Mouse (Mus musculus) MEL (cell line): ENCODE measurements around the gene Gm4952. TPM values are rescaled to one million over a fixed set of nuclear protein-coding genes. Genes with fewer than 3 reads are reported as not detected.

Experiments used
- DNase-seq: peaks from one replicate; pipeline ENCODE4 v3.0.0; 2011; ENCODE audit warnings: low read depth, low spot score
- H3K27ac ChIP-seq: 2 replicates; pipeline ENCODE4 v1.5.1; 2012; ENCODE audit warnings: low read depth, mild to moderate bottlenecking, control low read depth, low read length, moderate library complexity; ENCODE audit not compliant: control insufficient read depth
- H3K27me3 ChIP-seq, 2 experiments: fragments of 150-350 bp in 1 of 2; sonication (generic) in 1 of 2; 2 replicates each; pipeline ENCODE4 v1.6.1; 2012; ENCODE audit warnings: low read length in 2 of 2, mild to moderate bottlenecking in 2 of 2, improper control_type of control experiment in 1 of 2, moderate library complexity in 1 of 2; ENCODE audit not compliant: insufficient read depth in 2 of 2, control insufficient read depth in 1 of 2
- H3K36me3 ChIP-seq, 2 experiments: 2 replicates each; pipeline ENCODE4 v1.6.1; 2012 to 2014; ENCODE audit warnings: low read length in 2 of 2, improper control_type of control experiment in 1 of 2, inconsistent platforms in 1 of 2, mild to moderate bottlenecking in 1 of 2; ENCODE audit not compliant: insufficient read depth in 2 of 2, control insufficient read depth in 1 of 2
- H3K4me1 ChIP-seq, 2 experiments: fragments of 150-350 bp in 1 of 2; sonication (generic) in 1 of 2; 2 replicates each; pipeline ENCODE4 v1.6.1; 2012; ENCODE audit warnings: low read length in 2 of 2, improper control_type of control experiment in 1 of 2, mild to moderate bottlenecking in 1 of 2; ENCODE audit not compliant: insufficient read depth in 2 of 2, control insufficient read depth in 1 of 2
- H3K4me3 ChIP-seq, 2 experiments: fragments of 150-350 bp in 1 of 2; sonication (generic) in 1 of 2; 2 replicates each; pipeline ENCODE4 v1.5.1; 2012; ENCODE audit warnings: low read depth in 2 of 2, low read length in 2 of 2, mild to moderate bottlenecking in 2 of 2, moderate library complexity in 2 of 2, control low read depth in 1 of 2, improper control_type of control experiment in 1 of 2; ENCODE audit not compliant: control insufficient read depth in 1 of 2, insufficient read depth in 1 of 2
- H3K79me2 ChIP-seq: 2 replicates; pipeline ENCODE4 v1.6.1; 2012; ENCODE audit warnings: mild to moderate bottlenecking, low read length, moderate library complexity; ENCODE audit not compliant: control insufficient read depth, poor library complexity, insufficient read depth
- H3K9ac ChIP-seq: 2 replicates; pipeline ENCODE4 v1.6.1; 2012; ENCODE audit warnings: low read depth, mild to moderate bottlenecking, control low read depth, low read length, moderate library complexity; ENCODE audit not compliant: control insufficient read depth, poor library complexity, severe bottlenecking
- H3K9me3 ChIP-seq: fragments of 150-350 bp; sonication (generic); replicated peaks from 2 replicates; pipeline ENCODE4 v1.6.1; 2012; ENCODE audit warnings: mild to moderate bottlenecking, low read length, improper control_type of control experiment, moderate library complexity; ENCODE audit not compliant: insufficient read depth
- CHD2 ChIP-seq: IDR thresholded peaks from 2 replicates; pipeline ENCODE4 v1.6.1; 2011; ENCODE audit warnings: low read length, improper control_type of control experiment
- CTCF ChIP-seq, 3 experiments: IDR thresholded peaks in 2 of 3; conservative IDR thresholded peaks in 1 of 3; 2 replicates each; pipeline ENCODE4 v1.5.1; 2011 to 2012; ENCODE audit warnings: low read length in 3 of 3, low read depth in 2 of 3, mild to moderate bottlenecking in 2 of 3, improper control_type of control experiment in 1 of 3, inconsistent platforms in 1 of 3, mixed read lengths in 1 of 3, moderate library complexity in 1 of 3; ENCODE audit not compliant: control insufficient read depth in 1 of 3, insufficient read depth in 1 of 3, poor library complexity in 1 of 3, severe bottlenecking in 1 of 3
- ELF1 ChIP-seq: IDR thresholded peaks from 2 replicates; pipeline ENCODE4 v1.6.1; 2014; ENCODE audit warnings: low read depth, mild to moderate bottlenecking, inconsistent platforms, low read length, improper control_type of control experiment, moderate library complexity
- ETS1 ChIP-seq: IDR thresholded peaks from 2 replicates; pipeline ENCODE4 v1.6.1; 2012; ENCODE audit warnings: low read depth, mild to moderate bottlenecking, inconsistent platforms, low read length, improper control_type of control experiment, moderate library complexity
- GABPA ChIP-seq: IDR thresholded peaks from 2 replicates; pipeline ENCODE4 v1.6.1; 2012; ENCODE audit warnings: low read depth, mild to moderate bottlenecking, inconsistent platforms, low read length, improper control_type of control experiment, moderate library complexity
- GATA1 ChIP-seq: IDR thresholded peaks from 2 replicates; pipeline ENCODE4 v1.6.1; 2011; ENCODE audit warnings: low read depth, low read length, improper control_type of control experiment
- MAFK ChIP-seq: IDR thresholded peaks from 2 replicates; pipeline ENCODE4 v1.6.1; 2011; ENCODE audit warnings: low read depth, mild to moderate bottlenecking, low read length, improper control_type of control experiment, borderline replicate concordance
- MAZ ChIP-seq: IDR thresholded peaks from 2 replicates; pipeline ENCODE4 v1.6.1; 2012; ENCODE audit warnings: low read depth, mild to moderate bottlenecking, inconsistent platforms, low read length, improper control_type of control experiment
- MXI1 ChIP-seq: IDR thresholded peaks from 2 replicates; pipeline ENCODE4 v1.6.1; 2011; ENCODE audit warnings: mild to moderate bottlenecking, low read depth, low read length, improper control_type of control experiment
- MYC ChIP-seq: IDR thresholded peaks from 2 replicates; pipeline ENCODE4 v1.6.1; 2011; ENCODE audit warnings: low read depth, mild to moderate bottlenecking, low read length, improper control_type of control experiment, moderate library complexity
- NELFE ChIP-seq: IDR thresholded peaks from 2 replicates; pipeline ENCODE4 v1.6.1; 2011; ENCODE audit warnings: low read depth, low read length, improper control_type of control experiment
- NRF1 ChIP-seq: IDR thresholded peaks from 2 replicates; pipeline ENCODE4 v1.6.1; 2014; ENCODE audit warnings: low read depth, mild to moderate bottlenecking, inconsistent platforms, low read length, improper control_type of control experiment, moderate library complexity; ENCODE audit not compliant: poor library complexity, insufficient read depth, severe bottlenecking
- POLR2AphosphoS2 ChIP-seq: IDR thresholded peaks from 2 replicates; pipeline ENCODE4 v1.6.1; 2011; ENCODE audit warnings: low read length, improper control_type of control experiment
- RAD21 ChIP-seq: IDR thresholded peaks from 2 replicates; pipeline ENCODE4 v1.6.1; 2011; ENCODE audit warnings: mild to moderate bottlenecking, low read depth, low read length, improper control_type of control experiment
- SIN3A ChIP-seq: IDR thresholded peaks from 2 replicates; pipeline ENCODE4 v1.6.1; 2012; ENCODE audit warnings: low read length, improper control_type of control experiment, inconsistent platforms
- SMC3 ChIP-seq: IDR thresholded peaks from 2 replicates; pipeline ENCODE4 v1.6.1; 2011; ENCODE audit warnings: low read depth, low read length, improper control_type of control experiment
- TAL1 ChIP-seq: IDR thresholded peaks from 2 replicates; pipeline ENCODE4 v1.6.1; 2012; ENCODE audit warnings: mild to moderate bottlenecking, inconsistent platforms, low read length, moderate library complexity, mixed read lengths
- TCF12 ChIP-seq: IDR thresholded peaks from 2 replicates; pipeline ENCODE4 v1.6.1; 2014; ENCODE audit warnings: low read depth, mild to moderate bottlenecking, inconsistent platforms, low read length, improper control_type of control experiment, moderate library complexity
- USF2 ChIP-seq, 2 experiments: IDR thresholded peaks; 2 replicates each; pipeline ENCODE4 v1.6.1; 2011 to 2012; ENCODE audit warnings: improper control_type of control experiment in 2 of 2, low read length in 2 of 2, borderline replicate concordance in 1 of 2, inconsistent platforms in 1 of 2, low read depth in 1 of 2, mild to moderate bottlenecking in 1 of 2; ENCODE audit not compliant: insufficient read depth in 1 of 2
- ZC3H11A ChIP-seq: IDR thresholded peaks from 2 replicates; pipeline ENCODE4 v1.6.1; 2012; ENCODE audit warnings: low read depth, mild to moderate bottlenecking, inconsistent platforms, low read length, improper control_type of control experiment
- ZMIZ1 ChIP-seq: IDR thresholded peaks from 2 replicates; pipeline ENCODE4 v1.6.1; 2012; ENCODE audit warnings: low read depth, mild to moderate bottlenecking, inconsistent platforms, low read length, improper control_type of control experiment, moderate library complexity
- polyA plus RNA-seq, 2 experiments: library from polyadenylated mRNA; stranded (reverse) in 1 of 2; unstranded in 1 of 2; fragments of >175 nt in 1 of 2; fragments of >200 nt in 1 of 2; gene quantifications; 2 replicates each; pipeline versions ENCODE4 v1.2.1 to v1.2.4; 2012; ENCODE audit warnings: low replicate concordance in 2 of 2, low read depth in 1 of 2; ENCODE audit not compliant: insufficient read length in 2 of 2, insufficient read depth in 1 of 2, missing spikeins in 1 of 2
- total RNA-seq: library from RNA; depleted of rRNA; stranded (reverse); fragments of 300-350 nt; gene quantifications from 2 replicates; pipeline ENCODE4 v1.2.3, GENCODE M21; 2012

Gene Gm4952
- total and polyA plus RNA-seq, 3 experiments: 0.06 TPM; not detected in 2

DNA sequence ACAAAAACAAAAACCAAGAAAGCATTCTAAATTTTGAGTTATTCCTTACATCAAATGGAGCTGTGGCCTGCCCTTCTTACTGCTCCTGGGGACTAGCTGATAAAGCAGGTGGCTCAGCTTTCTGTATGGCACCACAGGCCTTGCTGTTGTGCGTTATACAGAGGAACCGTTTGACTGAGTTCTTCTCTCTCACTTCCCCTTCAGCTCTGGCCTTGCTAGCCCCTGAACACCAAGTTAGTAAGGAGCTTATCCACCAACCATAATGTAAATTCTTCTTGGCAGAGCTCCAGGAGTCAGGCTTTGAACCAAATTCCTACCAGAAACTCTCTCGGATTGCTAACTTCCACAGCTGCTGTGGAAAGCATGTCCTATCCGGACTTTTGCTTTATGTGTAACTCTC lies 32.8 kb upstream of the Gm4952 start (continued):
- TF ChIP-seq NELFE (no peak), MAFK (no peak), CTCF (IDR thresholded peaks at IDR 0.05 in 2 of 3, conservative IDR thresholded peaks at IDR 0.05 in 1 of 3; ENCODE audit: control insufficient read depth in 1 of 3, insufficient read depth in 1 of 3, low read depth in 2 of 3, low read length in 3 of 3, poor library complexity in 1 of 3, severe bottlenecking in 1 of 3) (no peak), ETS1 (no peak), USF2 (IDR thresholded peaks at IDR 0.05; ENCODE audit: borderline replicate concordance in 1 of 2, insufficient read depth in 1 of 2, low read depth in 1 of 2, low read length in 2 of 2) (no peak), GATA1 (0 out of 2 replicates have a peak, but pooled peaks have one; percentile 9), TAL1 (peak; percentile 53), ZC3H11A (no peak), RAD21 (no peak), ZMIZ1 (no peak), MAZ (no peak), MYC (peak; percentile 31; the same call in 1 of the 2 replicates), GABPA (no peak)

DNA sequence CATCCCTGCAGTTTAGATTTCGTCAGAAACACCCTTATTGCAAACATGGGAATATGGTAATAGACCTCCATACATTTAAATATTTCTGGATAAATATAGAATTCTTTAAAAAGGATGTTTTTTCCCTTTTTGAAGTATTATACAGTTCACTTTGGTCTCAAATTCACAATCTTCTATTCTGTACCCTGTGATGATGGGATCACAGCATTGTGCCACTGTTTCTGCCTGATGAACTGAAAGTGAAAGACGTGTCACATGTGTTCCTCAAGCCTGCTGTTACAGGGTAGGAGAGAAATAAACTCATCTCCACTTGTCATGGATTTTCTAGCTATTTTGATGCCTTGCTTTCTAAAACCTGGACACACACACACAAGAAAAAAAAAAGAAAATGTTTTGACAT lies 28.9 kb upstream of the Gm4952 start:
- Histone ChIP-seq H3K9ac (no peak overlapping the region), H3K79me2 (peaks cover 17% of the 10 kb centered on the region), H3K36me3 (peaks cover 0 to 17% of the 10 kb centered on the region in 2 experiments; a peak in 2 of 4 replicates), H3K9me3 (no peaks in the 10 kb centered on the region), H3K4me1 (peaks cover 5 to 17% of the 10 kb centered on the region in 2 experiments), H3K4me3 (no peak overlapping the region), H3K27me3 (no peaks in the 10 kb centered on the region), H3K27ac (no peak overlapping the region)
- DNase-seq: no peak
- TF ChIP-seq MAZ: no peak
- peak; percentile 24; the same call in 1 of the 2 replicates for TF ChIP-seq MXI1

DNA sequence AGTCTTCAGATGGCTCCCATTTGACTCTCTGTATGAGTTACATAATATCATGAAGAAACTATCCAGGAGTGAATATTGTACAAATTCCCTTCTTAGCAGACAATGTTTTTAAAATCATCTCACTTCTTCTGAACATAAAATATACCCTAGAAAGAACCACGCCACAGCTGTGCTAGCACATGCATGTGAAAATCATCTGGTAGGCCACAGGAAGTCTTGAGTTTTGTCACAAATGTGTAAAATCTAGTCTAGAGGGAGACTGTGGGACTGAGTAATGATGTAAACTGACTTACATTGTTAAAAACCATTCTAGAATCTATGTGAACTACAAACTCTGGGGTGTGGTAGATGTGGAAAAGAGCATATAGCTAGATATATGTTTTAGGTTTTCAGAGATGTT lies 28.1 kb upstream of the Gm4952 start:
- Histone ChIP-seq H3K9ac (no peak overlapping the region), H3K27me3 (no peaks in the 10 kb centered on the region), H3K36me3 (peaks cover 0 to 19% of the 10 kb centered on the region in 2 experiments; a peak in 2 of 4 replicates), H3K9me3 (no peaks in the 10 kb centered on the region), H3K27ac (no peak overlapping the region), H3K79me2 (peaks cover 25% of the 10 kb centered on the region), H3K4me3 (no peak overlapping the region), H3K4me1 (peaks cover 4 to 22% of the 10 kb centered on the region in 2 experiments)
- DNase-seq: no peak
- TF ChIP-seq GATA1 (no peak), MYC (no peak), ELF1 (no peak), MXI1 (no peak), SMC3 (no peak), TCF12 (no peak), MAZ (no peak), TAL1 (no peak), SIN3A (no peak), POLR2AphosphoS2 (no peak), NRF1 (no peak), ZC3H11A (no peak), CHD2 (no peak)
- TF ChIP-seq, all 39 proteins: peak for 0
